Mouse (Mus musculus) stomach, postnatal 0 days (tissue): Measurements from ENCODE around the gene Snrnp35. TPM values are rescaled to one million over a fixed set of nuclear protein-coding genes. Genes with fewer than 3 reads are reported as not detected.

Experiments used
- ATAC-seq: fragments of 200-750 bp; cut with Nextera tagmentation; 2 replicates; pipeline ENCODE4 v1.8.0; 2017; ENCODE audit not compliant: low FRiP score, low TSS enrichment
- DNase-seq: peaks from one replicate; pipeline ENCODE4 v3.0.0-alpha.2; 2016; ENCODE audit warnings: low spot score
- H3K27ac ChIP-seq: fragments of 300-500 bp; sonication (generic); replicated peaks from 2 replicates; pipeline ENCODE4 v1.5.1; 2014; ENCODE audit warnings: mild to moderate bottlenecking, control low read depth
- H3K27me3 ChIP-seq: fragments of 300-500 bp; sonication (generic); 2 replicates; pipeline ENCODE4 v1.6.1; 2014; ENCODE audit warnings: low read length; ENCODE audit not compliant: control insufficient read depth, insufficient read depth
- H3K36me3 ChIP-seq: fragments of 300-500 bp; sonication (generic); 2 replicates; pipeline ENCODE4 v1.6.1; 2014; ENCODE audit warnings: low read length, mixed read lengths; ENCODE audit not compliant: control insufficient read depth, insufficient read depth
- H3K4me1 ChIP-seq: fragments of 300-500 bp; sonication (generic); replicated peaks from 2 replicates; pipeline ENCODE4 v1.6.1; 2014; ENCODE audit warnings: antibody characterized with exemption; ENCODE audit not compliant: control insufficient read depth, insufficient read depth
- H3K4me2 ChIP-seq: fragments of 300-500 bp; sonication (generic); replicated peaks from 2 replicates; pipeline ENCODE4 v1.6.1; 2014; ENCODE audit warnings: low read depth, mild to moderate bottlenecking, control low read depth, moderate library complexity
- H3K4me3 ChIP-seq: fragments of 300-500 bp; sonication (generic); 2 replicates; pipeline ENCODE4 v1.5.1; 2014; ENCODE audit warnings: low read depth, low read length, control low read depth
- H3K9ac ChIP-seq: fragments of 300-500 bp; sonication (generic); 2 replicates; pipeline ENCODE4 v1.6.1; 2014; ENCODE audit warnings: mild to moderate bottlenecking, low read length, control low read depth, mixed read lengths
- H3K9me3 ChIP-seq: fragments of 300-500 bp; sonication (generic); 2 replicates; pipeline ENCODE4 v1.6.1; 2016; ENCODE audit warnings: low read length; ENCODE audit not compliant: control insufficient read depth
- CTCF ChIP-seq: IDR thresholded peaks from 2 replicates; pipeline ENCODE4 v1.5.1; 2016; ENCODE audit warnings: antibody characterized with exemption, low read depth, mild to moderate bottlenecking, moderate library complexity
- EP300 ChIP-seq: optimal IDR thresholded peaks from 2 replicates; pipeline ENCODE3; 2016; ENCODE audit warnings: antibody characterized with exemption
- WGBS: fragments of 180-500 bp; shearing (Covaris S2); extraction: QIAGEN DNeasy Blood & Tissue Kit; methylation state at CpG from one replicate; pipeline ENCODE4 v1.1.7; 2014; 5-methylcytosine and 5-hydroxymethylcytosine counted together
- polyA plus RNA-seq: library from polyadenylated mRNA; unstranded; fragments of >200 nt; fragmentation: Nextera tagmentation; extraction: Ambion mirVana; gene quantifications from 2 replicates; pipeline ENCODE4 v1.2.1, GENCODE M21; 2015

The Snrnp35 gene
- polyA plus RNA-seq, 1 experiment from 2014 or later = 10.8 TPM

DNA sequence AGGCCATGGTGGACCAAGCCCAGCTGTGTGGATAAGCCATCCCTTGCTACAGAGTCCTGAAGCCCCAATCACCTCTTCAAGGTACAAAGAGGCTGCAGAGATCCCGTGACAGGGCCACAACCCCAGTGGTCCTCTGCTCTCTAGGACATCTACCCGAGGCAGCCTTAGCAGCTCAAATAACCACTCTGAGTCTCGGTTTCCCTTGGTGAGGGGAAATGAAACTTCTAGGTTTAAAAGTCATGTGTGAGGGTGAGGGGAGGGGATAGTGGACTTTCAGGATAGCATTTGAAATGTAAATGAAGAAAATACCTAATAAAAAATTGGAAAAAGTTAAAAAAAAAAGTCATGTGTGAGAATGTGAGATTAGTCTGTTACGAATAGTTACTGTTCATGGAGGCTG lies 38.7 kb downstream of the Snrnp35 start:
- Histone ChIP-seq H3K27ac (no peak overlapping the region), H3K4me3 (no peak overlapping the region), H3K4me1 (no peaks in the 10 kb centered on the region), H3K4me2 (no peak overlapping the region), H3K27me3 (no peaks in the 10 kb centered on the region), H3K9ac (no peak overlapping the region), H3K9me3 (no peaks in the 10 kb centered on the region), H3K36me3 (no peaks in the 10 kb centered on the region; the same call in 1 of the 2 replicates)
- DNase-seq (no peak), ATAC-seq (no peak)
- WGBS = 85% methylated on average over 4 of the region's 4 CpGs
- TF ChIP-seq CTCF = no peak
- no peak for TF ChIP-seq EP300

DNA sequence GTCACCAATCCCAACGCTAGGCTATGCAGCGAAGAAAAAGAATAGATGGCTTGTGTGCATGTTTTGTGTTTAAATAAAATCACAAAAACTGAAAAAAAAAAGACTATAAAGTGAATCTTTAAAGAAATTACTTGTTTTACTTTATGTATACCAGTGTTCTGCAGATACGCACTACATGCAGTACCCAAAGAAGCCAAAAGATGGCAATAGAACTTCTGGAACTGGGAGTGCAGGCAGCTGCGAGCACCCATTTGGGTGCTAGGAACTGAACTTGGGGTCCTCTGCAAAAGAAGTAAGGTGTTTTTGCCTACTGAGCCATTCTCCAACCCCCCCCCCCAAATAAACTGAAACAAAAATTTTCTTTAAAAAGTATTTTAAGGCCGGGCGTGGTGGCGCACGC lies 40.1 kb downstream of the Snrnp35 start:
- DNase-seq (no peak), ATAC-seq (no peak)
- Histone ChIP-seq H3K4me1 (no peaks in the 10 kb centered on the region), H3K27me3 (no peaks in the 10 kb centered on the region), H3K36me3 (no peaks in the 10 kb centered on the region; the same call in 1 of the 2 replicates), H3K9ac (no peak overlapping the region), H3K27ac (no peak overlapping the region), H3K9me3 (no peaks in the 10 kb centered on the region), H3K4me3 (no peak overlapping the region), H3K4me2 (no peak overlapping the region)
- 94% methylated on average over 8 of the region's 8 CpGs for WGBS
- TF ChIP-seq CTCF = peak; percentile 54
- no peak for TF ChIP-seq EP300

DNA sequence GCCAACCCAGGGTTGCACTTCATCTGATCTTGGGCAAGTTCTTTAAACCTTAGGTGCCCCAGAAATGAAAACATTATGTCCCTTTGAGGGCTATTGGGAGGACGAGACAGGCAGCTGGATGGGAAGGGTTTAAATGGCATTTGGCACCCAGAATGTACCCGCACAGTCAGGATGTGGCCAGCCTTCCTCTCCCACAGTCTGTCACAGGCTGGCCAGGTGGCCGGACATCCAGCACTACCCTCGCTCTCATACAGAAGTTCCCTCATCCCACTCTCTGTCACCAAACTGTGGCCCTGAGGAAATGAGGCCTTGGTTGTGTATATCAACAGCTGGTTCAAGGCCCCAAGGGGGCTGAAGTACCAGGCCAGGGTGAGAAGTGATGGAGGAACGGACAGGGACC lies 42.0 kb downstream of the Snrnp35 start:
- TF ChIP-seq EP300 (no peak), CTCF (no peak)
- no peaks in the 10 kb centered on the region for H3K27me3 ChIP-seq
- H3K4me1 ChIP-seq = peaks cover 6% of the 10 kb centered on the region
- 93% methylated on average over 5 of the region's 5 CpGs for WGBS
- H3K4me2 ChIP-seq = no peak overlapping the region
- no peak overlapping the region for H3K4me3 ChIP-seq
- no peak for ATAC-seq
- H3K9ac ChIP-seq = no peak overlapping the region
- H3K36me3 ChIP-seq = no peaks in the 10 kb centered on the region; the same call in 1 of the 2 replicates
- no peak overlapping the region for H3K27ac ChIP-seq
- H3K9me3 ChIP-seq = no peaks in the 10 kb centered on the region
- DNase-seq = no peak

DNA sequence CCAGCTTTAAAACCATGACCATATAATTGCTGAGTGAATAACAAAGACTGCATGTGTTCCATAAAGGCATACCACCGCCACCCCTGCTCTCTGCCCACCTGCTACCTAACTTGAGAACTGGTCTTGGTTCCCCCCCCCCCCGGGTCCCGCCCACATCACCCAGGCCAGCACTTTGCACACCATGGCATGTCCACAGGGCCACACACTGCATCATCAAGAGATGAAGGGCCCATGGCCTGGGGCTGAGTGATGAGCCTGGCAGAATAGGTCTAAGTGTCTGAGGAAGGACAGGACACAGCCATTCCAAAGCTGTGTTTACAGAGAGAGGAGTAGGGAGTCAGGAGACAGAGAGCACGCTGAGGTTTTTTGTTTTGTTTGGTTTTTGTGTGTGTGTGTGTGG lies 45.4 kb downstream of the Snrnp35 start:
- no peak for TF ChIP-seq EP300
- TF ChIP-seq CTCF = no peak
- H3K27ac ChIP-seq = peak overlapping the region; percentile 63; the same call in 1 of the 2 replicates
- H3K36me3 ChIP-seq = no peaks in the 10 kb centered on the region; the same call in 1 of the 2 replicates
- 69% methylated on average over 4 of the region's 4 CpGs for WGBS
- no peak for DNase-seq
- H3K9ac ChIP-seq = no peak overlapping the region; the same call in 1 of the 2 replicates
- H3K4me3 ChIP-seq = peak overlapping the region; percentile 19; the same call in 1 of the 2 replicates
- no peaks in the 10 kb centered on the region for H3K27me3 ChIP-seq
- H3K9me3 ChIP-seq = no peaks in the 10 kb centered on the region
- peaks cover 8% of the 10 kb centered on the region for H3K4me1 ChIP-seq
- no peak for ATAC-seq
- peak overlapping the region; percentile 77 for H3K4me2 ChIP-seq

DNA sequence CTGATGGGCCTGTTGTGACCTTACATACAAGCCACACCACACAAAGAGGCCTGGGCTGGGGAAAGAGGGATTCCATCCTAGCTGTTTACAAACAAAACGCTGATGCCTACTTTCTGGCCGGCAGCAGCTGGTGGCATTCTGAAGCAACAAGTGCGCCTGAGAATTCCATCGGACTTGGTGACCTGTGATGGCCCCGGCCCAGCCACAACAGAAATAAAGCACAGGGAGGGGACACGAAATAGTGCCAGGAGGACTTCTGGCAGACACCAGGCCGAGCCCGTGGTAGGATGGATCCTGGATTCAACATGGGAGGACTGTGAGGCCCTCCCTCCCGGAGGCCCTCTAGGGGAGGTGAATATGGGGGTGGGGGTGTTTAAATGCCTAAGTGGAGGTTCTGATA lies 45.9 kb downstream of the Snrnp35 start:
- 26% methylated on average over 9 of the region's 9 CpGs for WGBS
- Histone ChIP-seq H3K9ac (peak overlapping the region; percentile 50), H3K27ac (peak overlapping the region; percentile 63), H3K9me3 (no peaks in the 10 kb centered on the region), H3K4me1 (peaks cover 8% of the 10 kb centered on the region), H3K4me2 (peak overlapping the region; percentile 77), H3K27me3 (no peaks in the 10 kb centered on the region), H3K4me3 (peak overlapping the region; percentile 19), H3K36me3 (no peaks in the 10 kb centered on the region; the same call in 1 of the 2 replicates)
- TF ChIP-seq CTCF = no peak
- no peak for TF ChIP-seq EP300
- ATAC-seq (no peak), DNase-seq (no peak)

DNA sequence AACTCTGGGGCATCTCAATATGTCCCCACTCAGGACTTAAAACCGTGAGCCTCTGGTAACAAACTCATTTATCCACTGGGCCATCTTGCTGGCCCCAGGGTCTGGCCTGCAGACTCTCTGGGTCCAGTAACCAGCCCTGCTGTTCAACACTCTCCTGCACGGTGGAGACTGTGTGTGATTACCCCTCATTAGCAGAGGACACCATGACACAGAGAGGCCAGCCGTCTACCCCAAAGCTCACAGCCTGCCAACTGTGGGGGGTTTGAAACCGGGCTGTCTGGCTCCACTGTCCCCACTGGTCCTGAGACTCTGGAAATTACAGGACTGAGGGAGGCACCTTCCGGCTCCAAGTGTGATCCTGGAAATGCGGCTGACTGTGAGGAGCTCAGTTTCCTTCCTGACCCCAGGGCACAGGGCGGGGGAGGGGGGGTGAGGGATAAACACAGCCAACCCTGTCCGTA lies 46.3 kb downstream of the Snrnp35 start:
- no peaks in the 10 kb centered on the region for H3K27me3 ChIP-seq
- peak overlapping the region; percentile 50 for H3K9ac ChIP-seq
- no peaks in the 10 kb centered on the region for H3K9me3 ChIP-seq
- DNase-seq (no peak), ATAC-seq (no peak)
- peak overlapping the region; percentile 77 for H3K4me2 ChIP-seq
- peaks cover 8% of the 10 kb centered on the region for H3K4me1 ChIP-seq
- 22% methylated on average over 8 of the region's 8 CpGs for WGBS
- H3K4me3 ChIP-seq = peak overlapping the region; percentile 19
- H3K27ac ChIP-seq = peak overlapping the region; percentile 63
- H3K36me3 ChIP-seq = no peaks in the 10 kb centered on the region; the same call in 1 of the 2 replicates
- no peak for TF ChIP-seq EP300
- TF ChIP-seq CTCF = no peak
